Mouse (Mus musculus): ENCODE data around the gene Dgka.

- no peak for TF ChIP-seq CTCF (IDR thresholded peaks at IDR 0.05; ENCODE audit: low read depth)
- TF ChIP-seq EP300 (IDR thresholded peaks at IDR 0.05; ENCODE audit: low read depth): no peak
Measured at GRCm38 (mm10) chr10:128793258-128793657, 48.6 kb upstream of the Dgka start.

All from liver, postnatal 0 days (tissue).